Mouse (Mus musculus): ENCODE data around the gene Actr10. TPM values are rescaled to one million over a fixed set of nuclear protein-coding genes. Genes with fewer than 3 reads are reported as not detected.

Actr10 gene
- polyA plus RNA-seq, 1 experiment, result 146 TPM

GRCm38 (mm10) chr12:70898450-70898849 is 39.2 kb upstream of the Actr10 start:
- Histone ChIP-seq H3K9me3 (replicated peaks; ENCODE audit: control insufficient read depth, insufficient read depth, low read length, poor library complexity, severe bottlenecking) (no peaks in the 10 kb centered on the region), H3K9ac (ENCODE audit: low read depth, poor library complexity, severe bottlenecking) (no peak overlapping the region), H3K27ac (ENCODE audit: insufficient read depth, low read length) (no peak overlapping the region), H3K27me3 (ENCODE audit: control insufficient read depth, insufficient read depth, low read length, poor library complexity, severe bottlenecking) (no peaks in the 10 kb centered on the region), H3K4me3 (ENCODE audit: low read depth, low read length) (no peak overlapping the region), H3K36me3 (ENCODE audit: control insufficient read depth, insufficient read depth, low read length, poor library complexity, severe bottlenecking) (no peaks in the 10 kb centered on the region; the same call in 1 of the 2 replicates), H3K4me1 (ENCODE audit: control insufficient read depth, insufficient read depth, low read length) (no peaks in the 10 kb centered on the region)
- TF ChIP-seq POLR2A (IDR thresholded peaks at IDR 0.05; ENCODE audit: insufficient read depth, low read length) (no peak), CTCF (IDR thresholded peaks at IDR 0.05; ENCODE audit: low read depth, low read length) (no peak), EP300 (IDR thresholded peaks at IDR 0.05; ENCODE audit: insufficient read depth, low read depth, low read length) (no peak)

DNA sequence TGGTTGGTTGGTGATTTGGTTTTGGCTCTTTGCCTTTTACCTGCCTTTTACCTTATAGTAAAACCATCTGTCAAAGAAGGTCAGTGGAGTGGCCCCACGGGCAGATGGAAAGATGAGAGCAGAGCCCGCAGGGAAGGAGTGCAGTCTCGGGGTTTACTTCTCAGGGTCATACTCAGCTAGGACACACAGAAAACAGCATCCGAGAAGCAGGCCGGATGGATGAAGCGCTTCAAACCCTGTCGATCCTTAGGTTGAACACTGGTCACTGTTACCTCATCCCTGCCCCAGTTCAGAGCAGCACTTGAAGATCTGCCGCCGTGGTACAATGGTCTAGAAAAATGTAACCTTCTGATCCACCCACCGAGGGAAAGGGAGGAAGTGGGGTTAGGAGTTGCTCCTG is 33.2 kb upstream of the Actr10 start:
- no peak overlapping the region for H3K9ac ChIP-seq (ENCODE audit: low read depth, poor library complexity, severe bottlenecking)
- TF ChIP-seq EP300 (IDR thresholded peaks at IDR 0.05; ENCODE audit: insufficient read depth, low read depth, low read length) (no peak), POLR2A (IDR thresholded peaks at IDR 0.05; ENCODE audit: insufficient read depth, low read length) (no peak), CTCF (IDR thresholded peaks at IDR 0.05; ENCODE audit: low read depth, low read length) (no peak)
- no peaks in the 10 kb centered on the region for H3K36me3 ChIP-seq (ENCODE audit: control insufficient read depth, insufficient read depth, low read length, poor library complexity, severe bottlenecking)
- no peak overlapping the region for H3K4me3 ChIP-seq (ENCODE audit: low read depth, low read length)
- H3K27me3 ChIP-seq (ENCODE audit: control insufficient read depth, insufficient read depth, low read length, poor library complexity, severe bottlenecking), result no peaks in the 10 kb centered on the region
- H3K27ac ChIP-seq (ENCODE audit: insufficient read depth, low read length), result no peak overlapping the region
- no peaks in the 10 kb centered on the region for H3K9me3 ChIP-seq (replicated peaks; ENCODE audit: control insufficient read depth, insufficient read depth, low read length, poor library complexity, severe bottlenecking)
- peaks cover 4% of the 10 kb centered on the region for H3K4me1 ChIP-seq (ENCODE audit: control insufficient read depth, insufficient read depth, low read length)

DNA sequence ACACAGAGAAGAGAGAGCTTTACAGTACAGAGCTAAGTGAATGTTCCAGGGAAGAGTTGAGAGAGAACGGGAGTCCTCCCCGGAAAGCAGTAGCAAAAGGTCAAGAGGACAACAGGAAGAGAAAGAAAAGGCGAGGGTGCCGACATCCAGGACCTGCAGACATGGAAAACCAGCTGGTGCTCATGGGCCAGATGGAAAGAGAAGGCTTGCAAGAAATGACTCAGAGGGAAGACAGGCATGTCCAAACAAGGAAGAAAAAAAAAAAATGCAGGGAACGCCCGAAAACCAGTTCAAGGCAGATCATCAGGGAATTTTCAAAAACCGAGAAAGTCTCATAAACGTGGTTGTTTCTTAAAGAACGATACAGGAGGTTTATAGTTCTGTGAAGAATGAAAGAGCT is 30.8 kb upstream of the Actr10 start:
- Histone ChIP-seq H3K36me3 (ENCODE audit: control insufficient read depth, insufficient read depth, low read length, poor library complexity, severe bottlenecking) (no peaks in the 10 kb centered on the region), H3K27ac (ENCODE audit: insufficient read depth, low read length) (no peak overlapping the region), H3K9ac (ENCODE audit: low read depth, poor library complexity, severe bottlenecking) (no peak overlapping the region), H3K27me3 (ENCODE audit: control insufficient read depth, insufficient read depth, low read length, poor library complexity, severe bottlenecking) (no peaks in the 10 kb centered on the region), H3K9me3 (replicated peaks; ENCODE audit: control insufficient read depth, insufficient read depth, low read length, poor library complexity, severe bottlenecking) (no peaks in the 10 kb centered on the region), H3K4me1 (ENCODE audit: control insufficient read depth, insufficient read depth, low read length) (peaks cover 4% of the 10 kb centered on the region), H3K4me3 (ENCODE audit: low read depth, low read length) (no peak overlapping the region)
- TF ChIP-seq POLR2A (IDR thresholded peaks at IDR 0.05; ENCODE audit: insufficient read depth, low read length) (no peak), CTCF (IDR thresholded peaks at IDR 0.05; ENCODE audit: low read depth, low read length) (no peak), EP300 (IDR thresholded peaks at IDR 0.05; ENCODE audit: insufficient read depth, low read depth, low read length) (no peak)

DNA sequence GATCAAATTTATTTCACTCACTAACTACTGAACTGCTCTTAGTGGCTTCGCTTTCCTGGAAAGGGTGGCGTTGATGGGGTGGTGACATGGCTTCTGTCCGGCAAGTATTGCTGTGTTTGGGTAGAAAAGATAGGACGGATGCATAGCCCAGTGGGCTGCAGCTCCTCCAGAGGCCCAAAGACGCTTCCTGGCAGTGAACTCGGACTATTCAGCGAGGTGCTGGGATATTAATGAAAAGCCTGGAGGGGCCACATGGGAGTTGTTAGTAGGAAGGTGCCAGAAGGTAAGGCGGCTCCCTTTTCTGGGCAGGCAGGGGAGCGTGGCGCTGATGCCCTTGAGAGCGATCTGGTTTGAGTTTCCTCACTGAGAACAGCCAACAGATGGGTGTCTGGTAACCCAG is 30.0 kb upstream of the Actr10 start:
- H3K27me3 ChIP-seq (ENCODE audit: control insufficient read depth, insufficient read depth, low read length, poor library complexity, severe bottlenecking), result no peaks in the 10 kb centered on the region

GRCm38 (mm10) chr12:70908076-70908475 is 29.6 kb upstream of the Actr10 start:
- Histone ChIP-seq H3K27ac (ENCODE audit: insufficient read depth, low read length) (no peak overlapping the region), H3K9ac (ENCODE audit: low read depth, poor library complexity, severe bottlenecking) (no peak overlapping the region), H3K4me1 (ENCODE audit: control insufficient read depth, insufficient read depth, low read length) (peaks cover 4% of the 10 kb centered on the region), H3K4me3 (ENCODE audit: low read depth, low read length) (peak overlapping the region; percentile 5; the same call in 1 of the 2 replicates), H3K36me3 (ENCODE audit: control insufficient read depth, insufficient read depth, low read length, poor library complexity, severe bottlenecking) (no peaks in the 10 kb centered on the region), H3K27me3 (ENCODE audit: control insufficient read depth, insufficient read depth, low read length, poor library complexity, severe bottlenecking) (no peaks in the 10 kb centered on the region), H3K9me3 (replicated peaks; ENCODE audit: control insufficient read depth, insufficient read depth, low read length, poor library complexity, severe bottlenecking) (no peaks in the 10 kb centered on the region)
- no peak for TF ChIP-seq POLR2A (IDR thresholded peaks at IDR 0.05; ENCODE audit: insufficient read depth, low read length)
- TF ChIP-seq EP300 (IDR thresholded peaks at IDR 0.05; ENCODE audit: insufficient read depth, low read depth, low read length), result no peak
- no peak for TF ChIP-seq CTCF (IDR thresholded peaks at IDR 0.05; ENCODE audit: low read depth, low read length)

More for the DNA sequence above, 30.0 kb upstream of the Actr10 start:
- Histone ChIP-seq H3K27ac (ENCODE audit: insufficient read depth, low read length) (no peak overlapping the region), H3K4me1 (ENCODE audit: control insufficient read depth, insufficient read depth, low read length) (peaks cover 4% of the 10 kb centered on the region), H3K9me3 (replicated peaks; ENCODE audit: control insufficient read depth, insufficient read depth, low read length, poor library complexity, severe bottlenecking) (no peaks in the 10 kb centered on the region), H3K36me3 (ENCODE audit: control insufficient read depth, insufficient read depth, low read length, poor library complexity, severe bottlenecking) (no peaks in the 10 kb centered on the region), H3K4me3 (ENCODE audit: low read depth, low read length) (no peak overlapping the region), H3K9ac (ENCODE audit: low read depth, poor library complexity, severe bottlenecking) (no peak overlapping the region)
- TF ChIP-seq CTCF (IDR thresholded peaks at IDR 0.05; ENCODE audit: low read depth, low read length) (no peak), EP300 (IDR thresholded peaks at IDR 0.05; ENCODE audit: insufficient read depth, low read depth, low read length) (no peak), POLR2A (IDR thresholded peaks at IDR 0.05; ENCODE audit: insufficient read depth, low read length) (no peak)

DNA sequence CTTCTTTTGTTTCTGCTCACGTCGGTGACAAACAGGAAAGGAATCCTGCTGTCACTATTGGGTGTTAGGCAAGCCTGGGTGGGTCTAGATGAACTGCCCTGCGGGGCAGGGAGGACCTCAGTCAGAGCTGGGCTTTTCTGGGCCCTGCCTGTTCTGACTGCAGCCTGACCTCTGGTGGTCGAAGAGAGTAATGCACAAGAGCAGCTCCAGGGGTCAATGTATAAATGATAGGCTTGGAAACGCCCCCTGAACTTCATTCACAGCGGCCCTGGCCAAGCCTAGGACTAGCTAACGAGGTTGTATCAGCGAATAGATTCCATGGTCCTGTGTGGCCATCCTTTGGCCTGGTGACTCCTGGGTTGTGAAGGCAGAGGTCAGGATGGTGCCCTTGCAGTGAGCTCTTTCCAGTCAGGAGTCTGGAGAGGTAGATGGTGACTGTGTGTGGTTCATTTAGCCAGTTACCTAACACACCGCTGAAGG is 27.4 kb upstream of the Actr10 start:
- Histone ChIP-seq H3K9ac (ENCODE audit: low read depth, poor library complexity, severe bottlenecking) (no peak overlapping the region), H3K4me1 (ENCODE audit: control insufficient read depth, insufficient read depth, low read length) (peaks cover 4% of the 10 kb centered on the region), H3K4me3 (ENCODE audit: low read depth, low read length) (no peak overlapping the region), H3K27me3 (ENCODE audit: control insufficient read depth, insufficient read depth, low read length, poor library complexity, severe bottlenecking) (no peaks in the 10 kb centered on the region), H3K9me3 (replicated peaks; ENCODE audit: control insufficient read depth, insufficient read depth, low read length, poor library complexity, severe bottlenecking) (no peaks in the 10 kb centered on the region), H3K36me3 (ENCODE audit: control insufficient read depth, insufficient read depth, low read length, poor library complexity, severe bottlenecking) (no peaks in the 10 kb centered on the region), H3K27ac (ENCODE audit: insufficient read depth, low read length) (no peak overlapping the region)
- TF ChIP-seq CTCF (IDR thresholded peaks at IDR 0.05; ENCODE audit: low read depth, low read length) (peak; percentile 85), EP300 (IDR thresholded peaks at IDR 0.05; ENCODE audit: insufficient read depth, low read depth, low read length) (no peak)
